22 mouse cellular contexts compared by ENCODE assay signal in genomic region chr4:145367274-145367822, GRCm38 (mm10). TPM values are rescaled to one million over a fixed set of nuclear protein-coding genes. Genes with fewer than 3 reads are reported as not detected.
A peak's percentile ranks its signal among the peaks of the same experiment; 100 is the strongest.
DNase-seq lines count a peak whose midpoint lies in the region; ATAC-seq and TF ChIP-seq lines count a peak whose summit lies in the region.
"Had no signal": no experiment of that assay in that cellular context is flagged by ENCODE, and none has a peak within 500 bp of the region (broad histone marks: within the 10 kb centered on the region; RNA-seq: fewer than 3 reads in every experiment).

No protein-coding gene starts in this region.

- intact Hi-C loops in gastrocnemius, adult 2 months (cut with DNase I) = no loop called here

- H3K36me3 ChIP-seq in kidney, embryonic 14.5 days (ENCODE audit: control insufficient read depth, insufficient read depth, low read length) = no peaks in the 10 kb centered on the region
- H3K36me3 ChIP-seq in kidney, embryonic 15.5 days = no peaks in the 10 kb centered on the region
- H3K36me3 ChIP-seq: embryonic facial prominence, embryonic 12.5 days; forebrain, embryonic 15.5 days; G1E; heart, embryonic 15.5 days; hindbrain, embryonic 12.5 days had no signal

- H3K4me1 ChIP-seq in kidney, embryonic 14.5 days (ENCODE audit: control insufficient read depth, insufficient read depth, low read length) = no peaks in the 10 kb centered on the region
- H3K4me1 ChIP-seq in kidney, embryonic 15.5 days = no peaks in the 10 kb centered on the region
- H3K4me1 ChIP-seq: embryonic facial prominence, embryonic 12.5 days; forebrain, embryonic 15.5 days; heart, embryonic 15.5 days; hindbrain, embryonic 12.5 days had no signal

- no peak overlapping the region for H3K9ac ChIP-seq in kidney, embryonic 14.5 days (ENCODE audit: low read depth, low read length)
- no peak overlapping the region for H3K9ac ChIP-seq in kidney, embryonic 15.5 days
- H3K9ac ChIP-seq: embryonic facial prominence, embryonic 12.5 days; forebrain, embryonic 15.5 days; heart, embryonic 15.5 days; hindbrain, embryonic 12.5 days had no signal

- H3K27me3 ChIP-seq in kidney, embryonic 14.5 days (ENCODE audit: control insufficient read depth, insufficient read depth, low read length) = no peaks in the 10 kb centered on the region
- no peaks in the 10 kb centered on the region for H3K27me3 ChIP-seq in kidney, embryonic 15.5 days
- H3K27me3 ChIP-seq: embryonic facial prominence, embryonic 12.5 days; forebrain, embryonic 15.5 days; heart, embryonic 15.5 days; hindbrain, embryonic 12.5 days had no signal

- H3K4me3 ChIP-seq in gastrocnemius, adult 2 months = no peak overlapping the region
- no peak overlapping the region for H3K4me3 ChIP-seq in kidney, embryonic 14.5 days (ENCODE audit: low read length)
- H3K4me3 ChIP-seq in kidney, embryonic 15.5 days (replicated peaks) = no peak overlapping the region
- H3K4me3 ChIP-seq: embryonic facial prominence, embryonic 12.5 days; forebrain, embryonic 15.5 days; heart, embryonic 15.5 days; hindbrain, embryonic 12.5 days had no signal

- no peak overlapping the region for H3K27ac ChIP-seq in gastrocnemius, adult 2 months
- H3K27ac ChIP-seq in kidney, embryonic 14.5 days (ENCODE audit: low read depth, low read length) = no peak overlapping the region
- no peak overlapping the region for H3K27ac ChIP-seq in kidney, embryonic 15.5 days
- H3K27ac ChIP-seq: embryonic facial prominence, embryonic 12.5 days; forebrain, embryonic 15.5 days; heart, embryonic 15.5 days; hindbrain, embryonic 12.5 days had no signal

- peak; percentile 12 for DNase-seq in gastrocnemius, postnatal 25 days
- DNase-seq in gastrocnemius, adult 2 months = no peak
- peak; percentile 6 for DNase-seq in kidney, adult 11 months
- DNase-seq in kidney, postnatal 14 days = peak; percentile 3
- DNase-seq in R1 (ENCODE audit: low read depth, low spot score) = peak; percentile 24
- DNase-seq in spleen, postnatal 10 days (ENCODE audit: low spot score in 2 of 2) = no peak
- DNase-seq: adrenal gland, postnatal 10 days; B cell, adult 2 months; cerebellum, adult 11-12 months; cerebellum, adult 9-10 months; cerebellum, postnatal 25 days; gastrocnemius, postnatal 10 days had no signal

- no peak overlapping the region for H3K4me2 ChIP-seq in kidney, embryonic 14.5 days (replicated peaks; ENCODE audit: low read depth, low read length)
- H3K4me2 ChIP-seq in kidney, embryonic 15.5 days = no peak overlapping the region
- H3K4me2 ChIP-seq: embryonic facial prominence, embryonic 12.5 days; forebrain, embryonic 15.5 days; heart, embryonic 15.5 days; hindbrain, embryonic 12.5 days had no signal

- no peak for ATAC-seq in kidney, embryonic 14.5 days (ENCODE audit: low FRiP score, low TSS enrichment)
- ATAC-seq in kidney, embryonic 15.5 days (replicated peaks; ENCODE audit: low FRiP score) = no peak
- ATAC-seq: CD4-positive, CD25-positive, alpha-beta regulatory T cell, adult 4 months; forebrain, embryonic 15.5 days; hindbrain, embryonic 16.5 days had no signal

- no peaks in the 10 kb centered on the region for H3K9me3 ChIP-seq in kidney, embryonic 14.5 days (ENCODE audit: control insufficient read depth, low read length)
- no peaks in the 10 kb centered on the region for H3K9me3 ChIP-seq in kidney, embryonic 15.5 days (replicated peaks)
- H3K9me3 ChIP-seq: heart, embryonic 15.5 days; hindbrain, embryonic 12.5 days had no signal

- TF ChIP-seq CTCF in gastrocnemius, adult 2 months (IDR thresholded peaks at IDR 0.05) = no peak

RNA-seq across cellular contexts. Expression of gene Tnfrsf8, which starts 52.4 kb away (rescaled TPM):
- total RNA-seq in gastrocnemius, postnatal 25 days (2021) = under 1 TPM in 1 of 2 experiments, not detected in 1; 0.08 TPM
- under 1 TPM in 1 of 2 experiments, not detected in 1; 0.10 TPM for total RNA-seq in gastrocnemius, adult 2 months (2021)
- polyA plus RNA-seq in kidney, embryonic 14.5 days (2014; fragmentation: Nextera tagmentation; extraction: Ambion mirVana) = 0.24 and 0.29 TPM in 2 replicates
- polyA plus RNA-seq in kidney, embryonic 15.5 days (2015; fragmentation: Nextera tagmentation; extraction: Ambion mirVana) = 0.14 and 0.18 TPM in 2 replicates
- polyA plus RNA-seq: forebrain, embryonic 11.5 days; G1E had no signal

Comparison
In these comparisons a context has a peak if more than half of its experiments do, and no peak if none do; other contexts are left out.
1. DNase-seq: peak in gastrocnemius, postnatal 25 days (single experiment), kidney, adult 11 months (single experiment), kidney, postnatal 14 days (single experiment) and R1 (single experiment); none in gastrocnemius, adult 2 months (single experiment) and spleen, postnatal 10 days (0 of 2).